8 mouse cellular contexts compared by ENCODE assay signal in the genomic region with DNA sequence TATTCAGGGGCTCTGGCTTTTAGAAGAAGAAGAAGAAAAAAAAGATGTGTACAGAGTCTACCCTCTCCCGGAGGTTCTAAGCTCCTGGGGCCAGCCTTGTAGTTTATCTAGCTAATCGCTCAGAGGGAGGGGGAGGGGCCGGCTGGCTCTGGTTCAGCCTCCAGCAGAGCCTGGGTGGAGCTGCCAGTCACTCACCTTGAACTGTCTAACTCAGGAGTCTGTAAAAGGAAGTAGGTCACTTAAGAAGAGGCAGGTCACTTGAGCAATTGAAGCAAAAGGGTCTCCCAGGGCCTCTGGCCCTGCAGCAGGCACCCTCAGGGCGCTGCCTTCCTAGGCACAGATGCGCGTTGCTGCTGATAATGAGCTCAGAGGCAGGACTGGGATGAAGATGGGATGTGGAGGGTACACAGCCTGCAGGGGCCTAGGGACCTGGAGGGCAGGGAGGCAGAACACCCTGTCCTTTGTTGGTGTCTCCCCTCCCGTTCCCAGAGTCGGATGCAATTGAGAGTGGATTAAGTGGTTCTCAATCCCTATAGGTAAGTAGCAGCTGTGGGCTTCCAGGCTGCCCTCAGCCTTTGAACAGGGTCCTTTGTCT. TPM values are rescaled to one million over a fixed set of nuclear protein-coding genes. Genes with fewer than 3 reads are reported as not detected.
DNase-seq lines count a peak whose midpoint lies in the region; ATAC-seq and TF ChIP-seq lines count a peak whose summit lies in the region.

No protein-coding gene starts in this region.

- H3K4me1 ChIP-seq in forebrain, embryonic 10.5 days: peaks cover 71% of the 10 kb centered on the region
- peaks cover 9% of the 10 kb centered on the region; the same call in 1 of the 2 replicates for H3K4me1 ChIP-seq in forebrain, postnatal 0 days (ENCODE audit: insufficient read depth)
- peaks cover 51% of the 10 kb centered on the region for H3K4me1 ChIP-seq in midbrain, embryonic 12.5 days
- peaks cover 28% of the 10 kb centered on the region for H3K4me1 ChIP-seq in heart, adult 2 months (ENCODE audit: control insufficient read depth, insufficient read depth, low read length)

- TF ChIP-seq POLR2A in heart, adult 2 months (IDR thresholded peaks at IDR 0.05; ENCODE audit: insufficient read depth, low read depth, low read length): no peak

- H3K9me3 ChIP-seq in forebrain, embryonic 10.5 days: no peaks in the 10 kb centered on the region
- no peaks in the 10 kb centered on the region for H3K9me3 ChIP-seq in forebrain, postnatal 0 days (ENCODE audit: low read length)
- H3K9me3 ChIP-seq in midbrain, embryonic 12.5 days: no peaks in the 10 kb centered on the region

- no peak overlapping the region for H3K4me3 ChIP-seq in forebrain, embryonic 10.5 days
- no peak overlapping the region for H3K4me3 ChIP-seq in forebrain, postnatal 0 days (ENCODE audit: low read depth, low read length)
- no peak overlapping the region for H3K4me3 ChIP-seq in midbrain, embryonic 12.5 days
- no peak overlapping the region for H3K4me3 ChIP-seq in heart, adult 2 months

- H3K27ac ChIP-seq in forebrain, embryonic 10.5 days: peak overlapping the region; percentile 65
- no peak overlapping the region for H3K27ac ChIP-seq in forebrain, postnatal 0 days (ENCODE audit: low read depth, low read length)
- H3K27ac ChIP-seq in midbrain, embryonic 12.5 days (replicated peaks): peak overlapping the region; percentile 66
- H3K27ac ChIP-seq in heart, adult 2 months: no peak overlapping the region

- no peak overlapping the region for H3K4me2 ChIP-seq in forebrain, postnatal 0 days (ENCODE audit: low read depth)
- no peak overlapping the region for H3K4me2 ChIP-seq in midbrain, embryonic 12.5 days (replicated peaks)

- 6% methylated on average over 8 of the region's 8 CpGs for WGBS in forebrain, embryonic 10.5 days
- WGBS in forebrain, postnatal 0 days: 16% methylated on average over 8 of the region's 8 CpGs
- 9% methylated on average over 8 of the region's 8 CpGs for WGBS in midbrain, embryonic 12.5 days
- WGBS in heart, adult 2 months: 60% methylated on average over 8 of the region's 8 CpGs

- ATAC-seq in forebrain, postnatal 0 days: no peak
- peak; percentile 52 for ATAC-seq in midbrain, embryonic 12.5 days (ENCODE audit: low FRiP score, low read depth)

- peaks cover 21% of the 10 kb centered on the region for H3K36me3 ChIP-seq in forebrain, embryonic 10.5 days (replicated peaks)
- H3K36me3 ChIP-seq in forebrain, postnatal 0 days (ENCODE audit: insufficient read depth): peaks cover 6% of the 10 kb centered on the region; the same call in 1 of the 2 replicates
- no peaks in the 10 kb centered on the region for H3K36me3 ChIP-seq in midbrain, embryonic 12.5 days
- H3K36me3 ChIP-seq in heart, adult 2 months (ENCODE audit: control insufficient read depth, insufficient read depth, low read length): no peaks in the 10 kb centered on the region

- no peak for TF ChIP-seq CTCF in forebrain, postnatal 0 days (IDR thresholded peaks at IDR 0.05; ENCODE audit: low read depth)
- no peak for TF ChIP-seq CTCF in heart, adult 2 months (IDR thresholded peaks at IDR 0.05)

- TF ChIP-seq EP300 in heart, adult 2 months (IDR thresholded peaks at IDR 0.05; ENCODE audit: insufficient read depth, low read depth, low read length): no peak

- intact Hi-C loops in heart, adult 2 months (cut with DNase I): no loop called here

- no peaks in the 10 kb centered on the region; the same call in 1 of the 2 replicates for H3K79me2 ChIP-seq in heart, adult 2 months (replicated peaks; ENCODE audit: control insufficient read depth, insufficient read depth, low read length)

- H3K9ac ChIP-seq in forebrain, postnatal 0 days: no peak overlapping the region
- H3K9ac ChIP-seq in midbrain, embryonic 12.5 days (replicated peaks): no peak overlapping the region
- H3K9ac ChIP-seq in heart, adult 2 months (ENCODE audit: low read depth, low read length): no peak overlapping the region

- no peak for DNase-seq in forebrain, embryonic 10.5 days (ENCODE audit: extremely low spot score, low spot score)
- no peak for DNase-seq in forebrain, postnatal 0 days
- DNase-seq in adrenal gland, postnatal 14 days: peak; percentile 84
- DNase-seq in kidney, postnatal 14 days: peak; percentile 70
- DNase-seq in right cerebral cortex, postnatal 25 days: no peak
- no peak for DNase-seq in heart, adult 2 months
- DNase-seq in heart, adult 8-10 months (ENCODE audit: low spot score): no peak

- peaks cover 17% of the 10 kb centered on the region for H3K27me3 ChIP-seq in forebrain, embryonic 10.5 days (ENCODE audit: poor library complexity, severe bottlenecking)
- no peaks in the 10 kb centered on the region for H3K27me3 ChIP-seq in forebrain, postnatal 0 days (ENCODE audit: insufficient read depth, low read length)
- no peaks in the 10 kb centered on the region for H3K27me3 ChIP-seq in midbrain, embryonic 12.5 days
- H3K27me3 ChIP-seq in heart, adult 2 months (ENCODE audit: control insufficient read depth, insufficient read depth, low read length): no peaks in the 10 kb centered on the region

RNA-seq across cellular contexts. Expression of a gene that starts 18.7 kb away (rescaled TPM):
- polyA plus RNA-seq in forebrain, embryonic 10.5 days (2016; fragmentation: Nextera tagmentation; extraction: Ambion mirVana): 17.8 and 21.4 TPM in 2 replicates
- total RNA-seq in forebrain, postnatal 0 days (2014; rRNA removed): 367 and 451 TPM in 2 replicates
- polyA plus RNA-seq in forebrain, postnatal 0 days (2015; fragmentation: Nextera tagmentation; extraction: Ambion mirVana): 142 and 179 TPM in 2 replicates
- 69.1 and 76.7 TPM in 2 replicates for total RNA-seq in adrenal gland, postnatal 14 days (2021)
- 84.4 and 103 TPM in 2 replicates for polyA plus RNA-seq in midbrain, embryonic 12.5 days (2016; fragmentation: Nextera tagmentation; extraction: Ambion mirVana)
- 10 to 100 TPM; 86.7 to 88.3 TPM for total RNA-seq in heart, adult 2 months (2021)
- 25.6 and 26.3 TPM in 2 replicates for polyA plus RNA-seq in heart, adult 2 months (2012; rRNA removed)
- 10 to 100 TPM; 85.3 to 96.5 (median 94.1) TPM for total RNA-seq in heart, adult 8-10 months (2022)

RNA-seq across cellular contexts. Expression of a gene that starts 49.5 kb away (rescaled TPM):
- polyA plus RNA-seq in forebrain, embryonic 10.5 days (2016; fragmentation: Nextera tagmentation; extraction: Ambion mirVana): 53.6 and 59.6 TPM in 2 replicates
- 98.6 and 105 TPM in 2 replicates for total RNA-seq in forebrain, postnatal 0 days (2014; rRNA removed)
- polyA plus RNA-seq in forebrain, postnatal 0 days (2015; fragmentation: Nextera tagmentation; extraction: Ambion mirVana): 126 and 134 TPM in 2 replicates
- total RNA-seq in adrenal gland, postnatal 14 days (2021): 31.8 and 34.5 TPM in 2 replicates
- 66.3 and 68.2 TPM in 2 replicates for polyA plus RNA-seq in midbrain, embryonic 12.5 days (2016; fragmentation: Nextera tagmentation; extraction: Ambion mirVana)
- 10 to 100 TPM; 25.0 to 27.3 TPM for total RNA-seq in heart, adult 2 months (2021)
- polyA plus RNA-seq in heart, adult 2 months (2012; rRNA removed): 25.5 and 26.0 TPM in 2 replicates
- 10 to 100 TPM; 16.0 to 23.2 (median 20.5) TPM for total RNA-seq in heart, adult 8-10 months (2022)

Comparison
In these comparisons a context has a peak if more than half of its experiments do, and no peak if none do; other contexts are left out.
1. H3K27ac ChIP-seq: peak in forebrain, embryonic 10.5 days (single experiment) and midbrain, embryonic 12.5 days (single experiment); none in forebrain, postnatal 0 days (single experiment) and heart, adult 2 months (single experiment).
2. DNase-seq: peak in adrenal gland, postnatal 14 days (single experiment) and kidney, postnatal 14 days (single experiment); none in forebrain, embryonic 10.5 days (single experiment), forebrain, postnatal 0 days (single experiment), right cerebral cortex, postnatal 25 days (single experiment), heart, adult 2 months (0 of 2) and heart, adult 8-10 months (single experiment).